Mouse (Mus musculus) ES-Bruce4 (cell line): ENCODE results near the gene Mmaa.

Experiments
- CTCF ChIP-seq: IDR thresholded peaks from one replicate; pipeline ENCODE4 v1.8.1; 2011; ENCODE audit warnings: low read depth, low read length
- EP300 ChIP-seq: IDR thresholded peaks from 2 replicates; pipeline ENCODE4 v1.6.1; 2011; ENCODE audit warnings: low read depth, low read length; ENCODE audit not compliant: insufficient read depth
- POLR2A ChIP-seq: IDR thresholded peaks from one replicate; pipeline ENCODE4 v1.8.1; 2011; ENCODE audit warnings: low read length; ENCODE audit not compliant: insufficient read depth

DNA sequence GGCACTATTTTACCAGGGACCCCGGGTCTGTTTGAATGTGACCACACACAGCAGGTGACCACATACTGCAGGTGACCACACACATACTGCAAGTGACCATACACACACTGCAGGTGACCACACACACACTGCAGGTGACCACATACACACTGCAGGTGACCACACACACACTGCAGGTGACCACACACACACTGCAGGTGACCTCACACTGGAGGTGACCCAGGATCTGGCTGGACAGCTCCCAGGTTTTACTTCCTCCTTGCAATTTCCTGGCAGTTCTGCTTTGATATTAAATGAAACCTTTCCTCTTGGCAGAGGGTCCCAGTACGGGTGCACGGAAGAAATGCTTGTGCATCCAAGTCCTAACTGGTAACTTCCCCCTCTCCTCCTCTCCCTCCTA, 29.3 kb upstream of the Mmaa start:
- no peak for TF ChIP-seq CTCF
- no peak for TF ChIP-seq POLR2A
- TF ChIP-seq EP300: no peak
